Mouse (Mus musculus): ENCODE measurements around the gene Pim3. TPM values are rescaled to one million over a fixed set of nuclear protein-coding genes. Genes with fewer than 3 reads are reported as not detected.

The Pim3 gene
- polyA plus RNA-seq, 1 experiment from 2014 or later: 64.1 TPM

GRCm38 (mm10) chr15:88822513-88822912 is 39.5 kb upstream of the Pim3 start:
- Histone ChIP-seq H3K4me1 (replicated peaks; ENCODE audit: control insufficient read depth, insufficient read depth, low read length) (peaks cover 14% of the 10 kb centered on the region), H3K9me3 (ENCODE audit: control insufficient read depth, low read length) (no peaks in the 10 kb centered on the region), H3K27ac (ENCODE audit: low read length) (no peak overlapping the region), H3K27me3 (ENCODE audit: control insufficient read depth, insufficient read depth, low read depth, low read length) (no peaks in the 10 kb centered on the region), H3K4me3 (ENCODE audit: low read length) (no peak overlapping the region), H3K36me3 (ENCODE audit: control insufficient read depth, insufficient read depth, low read length) (peaks cover 22% of the 10 kb centered on the region), H3K4me2 (ENCODE audit: low read depth, low read length) (no peak overlapping the region), H3K9ac (ENCODE audit: low read length) (no peak overlapping the region)
- 89% methylated on average over 7 of the region's 7 CpGs for WGBS
- ATAC-seq (ENCODE audit: low read depth): no peak

GRCm38 (mm10) chr15:88823376-88823775 is 38.6 kb upstream of the Pim3 start:
- no peaks in the 10 kb centered on the region for H3K27me3 ChIP-seq (ENCODE audit: control insufficient read depth, insufficient read depth, low read depth, low read length)
- 87% methylated on average over 5 of the region's 5 CpGs for WGBS
- no peak overlapping the region for H3K9ac ChIP-seq (ENCODE audit: low read length)
- H3K9me3 ChIP-seq (ENCODE audit: control insufficient read depth, low read length): no peaks in the 10 kb centered on the region
- H3K4me2 ChIP-seq (ENCODE audit: low read depth, low read length): no peak overlapping the region
- ATAC-seq (ENCODE audit: low read depth): no peak
- no peak overlapping the region for H3K27ac ChIP-seq (ENCODE audit: low read length)
- H3K4me3 ChIP-seq (ENCODE audit: low read length): no peak overlapping the region
- peaks cover 11% of the 10 kb centered on the region for H3K4me1 ChIP-seq (replicated peaks; ENCODE audit: control insufficient read depth, insufficient read depth, low read length)
- H3K36me3 ChIP-seq (ENCODE audit: control insufficient read depth, insufficient read depth, low read length): peaks cover 22% of the 10 kb centered on the region

- H3K36me3 ChIP-seq (ENCODE audit: control insufficient read depth, insufficient read depth, low read length): peaks cover 22% of the 10 kb centered on the region
Observed at GRCm38 (mm10) chr15:88827466-88827865, 34.5 kb upstream of the Pim3 start.

GRCm38 (mm10) chr15:88827991-88828799 is 33.8 kb upstream of the Pim3 start:
- Histone ChIP-seq H3K27me3 (ENCODE audit: control insufficient read depth, insufficient read depth, low read depth, low read length) (no peaks in the 10 kb centered on the region), H3K4me1 (replicated peaks; ENCODE audit: control insufficient read depth, insufficient read depth, low read length) (peaks cover 9% of the 10 kb centered on the region), H3K4me2 (ENCODE audit: low read depth, low read length) (no peak overlapping the region), H3K4me3 (ENCODE audit: low read length) (no peak overlapping the region), H3K9me3 (ENCODE audit: control insufficient read depth, low read length) (no peaks in the 10 kb centered on the region), H3K27ac (ENCODE audit: low read length) (no peak overlapping the region), H3K36me3 (ENCODE audit: control insufficient read depth, insufficient read depth, low read length) (peaks cover 20% of the 10 kb centered on the region), H3K9ac (ENCODE audit: low read length) (no peak overlapping the region)
- peak; percentile 62 for ATAC-seq (ENCODE audit: low read depth)
- 19% methylated on average over 9 of the region's 9 CpGs for WGBS

More at GRCm38 (mm10) chr15:88827466-88827865, 34.5 kb upstream of the Pim3 start:
- no peaks in the 10 kb centered on the region for H3K27me3 ChIP-seq (ENCODE audit: control insufficient read depth, insufficient read depth, low read depth, low read length)
- H3K4me1 ChIP-seq (replicated peaks; ENCODE audit: control insufficient read depth, insufficient read depth, low read length): peaks cover 9% of the 10 kb centered on the region
- H3K27ac ChIP-seq (ENCODE audit: low read length): no peak overlapping the region
- H3K4me2 ChIP-seq (ENCODE audit: low read depth, low read length): no peak overlapping the region
- H3K4me3 ChIP-seq (ENCODE audit: low read length): no peak overlapping the region
- H3K9me3 ChIP-seq (ENCODE audit: control insufficient read depth, low read length): no peaks in the 10 kb centered on the region
- ATAC-seq (ENCODE audit: low read depth): no peak
- WGBS: 83% methylated on average over 6 of the region's 6 CpGs
- no peak overlapping the region for H3K9ac ChIP-seq (ENCODE audit: low read length)

- Histone ChIP-seq H3K9me3 (ENCODE audit: control insufficient read depth, low read length) (no peaks in the 10 kb centered on the region), H3K27me3 (ENCODE audit: control insufficient read depth, insufficient read depth, low read depth, low read length) (no peaks in the 10 kb centered on the region), H3K4me3 (ENCODE audit: low read length) (no peak overlapping the region), H3K4me2 (ENCODE audit: low read depth, low read length) (no peak overlapping the region), H3K27ac (ENCODE audit: low read length) (no peak overlapping the region), H3K36me3 (ENCODE audit: control insufficient read depth, insufficient read depth, low read length) (peaks cover 14% of the 10 kb centered on the region), H3K4me1 (replicated peaks; ENCODE audit: control insufficient read depth, insufficient read depth, low read length) (peaks cover 9% of the 10 kb centered on the region), H3K9ac (ENCODE audit: low read length) (no peak overlapping the region)
- 55% methylated on average over 16 of the region's 17 CpGs for WGBS
- ATAC-seq (ENCODE audit: low read depth): peak; percentile 91
Observed at GRCm38 (mm10) chr15:88828800-88829705, 32.9 kb upstream of the Pim3 start.

- 62% methylated on average over 6 of the region's 6 CpGs for WGBS
- Histone ChIP-seq H3K9ac (ENCODE audit: low read length) (no peak overlapping the region), H3K4me3 (ENCODE audit: low read length) (no peak overlapping the region), H3K4me2 (ENCODE audit: low read depth, low read length) (no peak overlapping the region), H3K9me3 (ENCODE audit: control insufficient read depth, low read length) (no peaks in the 10 kb centered on the region), H3K27ac (ENCODE audit: low read length) (no peak overlapping the region), H3K4me1 (replicated peaks; ENCODE audit: control insufficient read depth, insufficient read depth, low read length) (peaks cover 9% of the 10 kb centered on the region), H3K27me3 (ENCODE audit: control insufficient read depth, insufficient read depth, low read depth, low read length) (no peaks in the 10 kb centered on the region), H3K36me3 (ENCODE audit: control insufficient read depth, insufficient read depth, low read length) (peaks cover 6% of the 10 kb centered on the region)
- no peak for ATAC-seq (ENCODE audit: low read depth)
Observed at GRCm38 (mm10) chr15:88829791-88830440, 32.1 kb upstream of the Pim3 start.

GRCm38 (mm10) chr15:88830696-88831095 is 31.3 kb upstream of the Pim3 start:
- no peak for ATAC-seq (ENCODE audit: low read depth)
- no peaks in the 10 kb centered on the region for H3K9me3 ChIP-seq (ENCODE audit: control insufficient read depth, low read length)
- no peak overlapping the region for H3K27ac ChIP-seq (ENCODE audit: low read length)
- no peak overlapping the region for H3K4me2 ChIP-seq (ENCODE audit: low read depth, low read length)
- WGBS: 84% methylated on average over 5 of the region's 5 CpGs
- peaks cover 6% of the 10 kb centered on the region for H3K36me3 ChIP-seq (ENCODE audit: control insufficient read depth, insufficient read depth, low read length)
- H3K9ac ChIP-seq (ENCODE audit: low read length): no peak overlapping the region
- H3K27me3 ChIP-seq (ENCODE audit: control insufficient read depth, insufficient read depth, low read depth, low read length): no peaks in the 10 kb centered on the region
- no peak overlapping the region for H3K4me3 ChIP-seq (ENCODE audit: low read length)
- H3K4me1 ChIP-seq (replicated peaks; ENCODE audit: control insufficient read depth, insufficient read depth, low read length): peaks cover 9% of the 10 kb centered on the region

GRCm38 (mm10) chr15:88831482-88831881 is 30.5 kb upstream of the Pim3 start:
- H3K27me3 ChIP-seq (ENCODE audit: control insufficient read depth, insufficient read depth, low read depth, low read length): no peaks in the 10 kb centered on the region
- H3K36me3 ChIP-seq (ENCODE audit: control insufficient read depth, insufficient read depth, low read length): no peaks in the 10 kb centered on the region; the same call in 1 of the 2 replicates
- H3K9ac ChIP-seq (ENCODE audit: low read length): 0 out of 2 replicates have a peak overlapping the region, but pooled peaks have one; percentile 29
- 43% methylated on average over 5 of the region's 5 CpGs for WGBS
- ATAC-seq (ENCODE audit: low read depth): no peak
- no peak overlapping the region for H3K4me3 ChIP-seq (ENCODE audit: low read length)
- no peaks in the 10 kb centered on the region for H3K9me3 ChIP-seq (ENCODE audit: control insufficient read depth, low read length)
- H3K27ac ChIP-seq (ENCODE audit: low read length): no peak overlapping the region
- peaks cover 9% of the 10 kb centered on the region for H3K4me1 ChIP-seq (replicated peaks; ENCODE audit: control insufficient read depth, insufficient read depth, low read length)
- no peak overlapping the region for H3K4me2 ChIP-seq (ENCODE audit: low read depth, low read length)

- Histone ChIP-seq H3K9ac (ENCODE audit: low read length) (no peak overlapping the region), H3K27ac (ENCODE audit: low read length) (no peak overlapping the region), H3K4me1 (replicated peaks; ENCODE audit: control insufficient read depth, insufficient read depth, low read length) (peaks cover 14% of the 10 kb centered on the region), H3K4me3 (ENCODE audit: low read length) (no peak overlapping the region), H3K36me3 (ENCODE audit: control insufficient read depth, insufficient read depth, low read length) (no peaks in the 10 kb centered on the region), H3K27me3 (ENCODE audit: control insufficient read depth, insufficient read depth, low read depth, low read length) (no peaks in the 10 kb centered on the region), H3K9me3 (ENCODE audit: control insufficient read depth, low read length) (no peaks in the 10 kb centered on the region), H3K4me2 (ENCODE audit: low read depth, low read length) (no peak overlapping the region)
- 55% methylated on average over 9 of the region's 9 CpGs for WGBS
- no peak for ATAC-seq (ENCODE audit: low read depth)
Observed at GRCm38 (mm10) chr15:88832536-88832935, 29.4 kb upstream of the Pim3 start.

Measured in lung, embryonic 16.5 days (tissue).